ENCODE assay signal across 8 mouse cellular contexts in genomic region chr12:84193642-84194399, GRCm38 (mm10). TPM values are rescaled to one million over a fixed set of nuclear protein-coding genes. Genes with fewer than 3 reads are reported as not detected.
DNase-seq lines count a peak whose midpoint lies in the region; ATAC-seq lines count a peak whose summit lies in the region.

No protein-coding gene starts in this region.

- H3K9ac ChIP-seq in hindbrain, embryonic 15.5 days: peak overlapping the region; percentile 85

- peak; percentile 75 for ATAC-seq in hindbrain, embryonic 15.5 days (ENCODE audit: low FRiP score, low read depth)

- peak overlapping the region; percentile 88 for H3K4me2 ChIP-seq in hindbrain, embryonic 15.5 days

- H3K27ac ChIP-seq in hindbrain, embryonic 15.5 days (replicated peaks): peak overlapping the region; percentile 94

- WGBS in hindbrain, embryonic 15.5 days: 0% methylated on average over 48 of the region's 49 CpGs

- H3K9me3 ChIP-seq in hindbrain, embryonic 15.5 days: no peaks in the 10 kb centered on the region

- DNase-seq in WW6 (ENCODE audit: low read depth, low spot score): peak; percentile 70
- DNase-seq in cerebellum, postnatal 4 days (ENCODE audit: low spot score in 2 of 2): peak; percentile 76 to 81
- DNase-seq in frontal cortex, postnatal 36 days (ENCODE audit: low spot score in 2 of 2): peak; percentile 87 to 90
- peak; percentile 83 to 92 for DNase-seq in left cerebral cortex, adult 18-20 months (ENCODE audit: low spot score in 2 of 2)
- DNase-seq in lung, postnatal 4 days: peak; percentile 95 to 99
- DNase-seq in retina, postnatal 1 day: peak; percentile 95
- peak; percentile 94 for DNase-seq in thymus, postnatal 4 days

- H3K4me3 ChIP-seq in hindbrain, embryonic 15.5 days: peak overlapping the region; percentile 86

- H3K4me1 ChIP-seq in hindbrain, embryonic 15.5 days (replicated peaks): peaks cover 55% of the 10 kb centered on the region

- no peaks in the 10 kb centered on the region for H3K27me3 ChIP-seq in hindbrain, embryonic 15.5 days

- no peaks in the 10 kb centered on the region for H3K36me3 ChIP-seq in hindbrain, embryonic 15.5 days

RNA-seq across cellular contexts. Expression of gene Elmsan1, which starts 24.9 kb away (rescaled TPM):
- 4.5 and 4.9 TPM in 2 replicates for polyA plus RNA-seq in hindbrain, embryonic 15.5 days (2015; fragmentation: Nextera tagmentation; extraction: Ambion mirVana)
- 10 to 100 TPM; 18.2 to 19.8 TPM for total RNA-seq in left cerebral cortex, adult 18-20 months (2021)

RNA-seq across cellular contexts. Expression of gene Pnma1, which starts 45.5 kb away (rescaled TPM):
- 4.0 and 4.5 TPM in 2 replicates for polyA plus RNA-seq in hindbrain, embryonic 15.5 days (2015; fragmentation: Nextera tagmentation; extraction: Ambion mirVana)
- 1 to 10 TPM; 4.2 to 6.9 TPM for total RNA-seq in left cerebral cortex, adult 18-20 months (2021)

Comparison
In these comparisons a context has a peak if more than half of its experiments do, and no peak if none do; other contexts are left out.
1. Peak in every context shown above with its lines: DNase-seq, ATAC-seq, H3K4me3 ChIP-seq and H3K27ac ChIP-seq.